Mouse (Mus musculus) kidney, postnatal 10 days (tissue): ENCODE measurements at regions not wholly inside any gene's neighbourhood (a gene's known extent, or its start where the extent isn't known, plus 50 kb on each side); places are given as distances from the start of the nearest gene placed in this dataset.
"Not testable (repeated sequence)": the region's sequence is repeated elsewhere in the genome, so short reads cannot be mapped to it uniquely, and the experiment has no call there.

Source experiments
- DNase-seq: peaks from one replicate; pipeline ENCODE4 v3.0.0; 2021; ENCODE audit warnings: mixed read lengths

DNA sequence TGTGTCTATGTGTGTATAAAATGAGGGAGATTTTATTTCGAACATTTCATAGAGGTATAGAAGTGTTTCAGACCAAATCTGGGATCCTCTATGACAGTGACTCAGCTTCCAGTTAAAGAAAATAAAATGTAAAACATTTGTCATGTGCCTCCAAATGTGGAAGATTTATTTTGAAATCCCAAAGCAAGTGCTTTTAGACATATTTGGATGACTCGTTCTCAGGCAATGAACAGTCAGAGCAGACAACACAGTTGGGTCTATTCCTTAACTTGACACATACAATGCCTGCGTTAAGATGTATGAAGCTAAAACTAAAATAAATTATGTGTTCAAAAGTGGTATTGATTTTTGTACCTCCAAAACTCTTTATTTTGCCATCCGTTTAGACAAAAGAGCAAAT lies 830.4 kb upstream of the Grm7 start:
- DNase-seq: no peak

DNA sequence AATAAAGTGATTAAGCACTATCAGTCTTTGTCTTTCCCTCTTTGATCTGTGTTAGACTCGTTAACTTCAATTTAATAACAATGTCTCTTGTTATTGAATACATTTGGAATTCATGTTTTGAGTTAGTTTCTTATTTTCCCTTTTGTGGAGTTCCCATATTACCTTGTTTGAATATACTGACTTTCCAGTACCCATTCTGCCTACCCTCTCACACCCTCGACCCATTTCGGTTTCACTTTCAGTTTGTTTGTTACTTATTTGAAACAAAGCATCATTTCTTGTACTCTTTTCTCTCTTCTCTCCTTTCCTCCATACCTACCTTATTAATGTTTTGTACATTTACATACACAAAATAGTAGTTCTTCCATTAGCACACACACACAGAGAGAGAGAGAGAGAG lies 797.1 kb upstream of the Grm7 start:
- no peak for DNase-seq

DNA sequence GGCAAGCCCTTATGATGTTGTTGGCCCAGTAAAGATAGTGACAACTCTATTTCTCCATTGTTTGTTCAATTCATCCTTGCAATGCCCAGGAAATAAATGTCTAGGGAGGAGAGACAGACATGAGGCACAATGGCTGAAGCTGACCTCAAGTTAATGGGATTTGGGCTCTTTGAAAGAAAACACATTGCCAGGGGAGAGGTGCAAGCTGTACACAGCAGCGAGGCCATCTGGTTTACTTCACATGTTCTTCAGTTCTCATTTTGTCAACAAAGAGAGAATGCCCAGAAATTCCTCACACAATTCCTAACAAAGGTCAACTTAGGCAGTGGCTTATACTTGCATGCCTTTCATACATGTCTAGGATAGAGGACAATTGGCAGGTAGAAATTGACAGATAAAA lies 789.6 kb upstream of the Grm7 start:
- DNase-seq: no peak

- no peak for DNase-seq
Observed at GRCm38 (mm10) chr6:109863411-109863810, 782.0 kb upstream of the Grm7 start.

GRCm38 (mm10) chr6:109874187-109874586 lies 771.2 kb upstream of the Grm7 start:
- no peak for DNase-seq

DNA sequence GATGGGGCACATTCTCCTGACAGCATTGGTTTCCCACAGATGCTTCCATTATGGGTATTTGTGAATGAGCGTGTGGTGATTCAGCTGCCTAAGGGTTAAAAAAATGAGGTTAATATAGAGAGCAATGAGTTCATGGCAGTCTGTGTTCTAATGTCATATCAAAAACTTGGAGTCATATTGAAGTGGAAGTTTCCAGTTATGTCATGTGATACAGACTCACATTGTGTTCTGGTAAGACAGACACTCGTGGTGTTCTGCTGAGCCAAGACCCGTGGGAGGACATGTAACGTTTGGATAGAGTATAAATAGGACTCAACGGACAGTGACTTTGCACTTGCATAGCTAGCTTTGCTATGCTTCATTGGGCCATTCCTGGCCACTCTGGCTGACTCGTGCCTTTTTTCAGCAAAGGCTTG lies 770.7 kb upstream of the Grm7 start:
- DNase-seq: peak; percentile 6

DNA sequence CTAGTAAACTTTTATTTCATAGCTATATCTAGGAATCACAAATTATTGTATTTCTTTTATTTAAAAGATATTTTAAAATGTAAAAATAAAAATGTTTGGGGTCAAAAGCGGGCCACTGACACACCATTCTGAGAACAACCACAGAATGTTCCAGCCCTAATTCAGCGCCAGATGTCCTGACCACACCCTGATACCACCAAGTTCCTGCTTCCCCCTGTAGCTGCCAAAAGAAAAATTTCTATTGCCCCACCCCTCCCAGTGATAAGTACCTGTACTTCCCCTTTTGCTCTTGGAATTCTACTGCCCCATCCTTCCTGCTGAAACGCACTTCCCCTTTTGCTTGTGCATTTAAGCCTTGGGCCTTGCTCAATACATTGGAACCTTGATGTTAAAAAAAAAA lies 769.8 kb upstream of the Grm7 start:
- not testable (repeated sequence) for DNase-seq

- DNase-seq: no peak
Observed at GRCm38 (mm10) chr6:109879145-109879544, 766.2 kb upstream of the Grm7 start.

- DNase-seq: no peak
Observed at GRCm38 (mm10) chr6:109923780-109924179, 721.6 kb upstream of the Grm7 start.

- DNase-seq: no peak
Observed at GRCm38 (mm10) chr6:109948491-109948890, 696.9 kb upstream of the Grm7 start.

DNA sequence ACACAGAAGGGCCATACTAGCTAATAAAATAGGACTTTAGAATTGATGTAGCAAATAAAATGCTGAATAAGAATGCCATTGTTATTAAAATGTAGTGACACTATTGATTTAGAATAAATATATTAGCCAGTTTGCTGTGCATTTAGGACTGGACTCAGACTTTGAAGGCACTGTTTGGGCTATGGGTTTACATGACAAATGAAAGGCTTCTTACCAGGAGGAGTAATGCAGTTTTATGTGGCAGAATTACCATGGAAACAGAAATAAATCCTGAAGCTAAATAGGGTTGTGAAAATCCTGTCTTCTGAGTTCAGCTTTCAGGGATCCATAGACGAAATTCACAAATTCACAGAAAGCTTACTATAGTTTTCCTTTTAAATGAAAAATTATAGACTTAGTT lies 696.5 kb upstream of the Grm7 start:
- DNase-seq: no peak

GRCm38 (mm10) chr6:109957901-109958300 lies 687.5 kb upstream of the Grm7 start:
- DNase-seq: not testable (repeated sequence)
